Comparison of ENCODE assay signal across 12 mouse cellular contexts in genomic region chr10:120183342-120183741, GRCm38 (mm10).
"Had no signal": no experiment of that assay in that cellular context is flagged by ENCODE, and none has a peak within 500 bp of the region (broad histone marks: within the 10 kb centered on the region; RNA-seq: fewer than 3 reads in every experiment).

No protein-coding gene starts in this region.

- H3K9ac ChIP-seq: limb, embryonic 12.5 days; liver, embryonic 13.5 days had no signal

- H3K27me3 ChIP-seq: limb, embryonic 12.5 days; liver, embryonic 13.5 days; megakaryocyte, embryonic 14.5 days had no signal

- H3K4me2 ChIP-seq: limb, embryonic 12.5 days; liver, embryonic 13.5 days; midbrain, embryonic 11.5 days had no signal

- H3K4me1 ChIP-seq: limb, embryonic 12.5 days; liver, embryonic 13.5 days had no signal

- H3K4me3 ChIP-seq: limb, embryonic 12.5 days; liver, embryonic 13.5 days; megakaryocyte, embryonic 14.5 days had no signal

- ATAC-seq: intestine, embryonic 16.5 days; midbrain, embryonic 16.5 days had no signal

- DNase-seq: layer of hippocampus, adult 9-11 months; layer of hippocampus, postnatal 36 days; liver; liver, embryonic 13.5 days; lung, adult 18-20 months; right cerebral cortex, postnatal 25 days; thymus, postnatal 36 days had no signal

- H3K27ac ChIP-seq: limb, embryonic 12.5 days; liver, embryonic 13.5 days had no signal

- H3K36me3 ChIP-seq: limb, embryonic 12.5 days; liver, embryonic 13.5 days had no signal

- H3K9me3 ChIP-seq: liver, embryonic 13.5 days had no signal
